Mouse (Mus musculus): ENCODE measurements around the gene Sp9.

DNA sequence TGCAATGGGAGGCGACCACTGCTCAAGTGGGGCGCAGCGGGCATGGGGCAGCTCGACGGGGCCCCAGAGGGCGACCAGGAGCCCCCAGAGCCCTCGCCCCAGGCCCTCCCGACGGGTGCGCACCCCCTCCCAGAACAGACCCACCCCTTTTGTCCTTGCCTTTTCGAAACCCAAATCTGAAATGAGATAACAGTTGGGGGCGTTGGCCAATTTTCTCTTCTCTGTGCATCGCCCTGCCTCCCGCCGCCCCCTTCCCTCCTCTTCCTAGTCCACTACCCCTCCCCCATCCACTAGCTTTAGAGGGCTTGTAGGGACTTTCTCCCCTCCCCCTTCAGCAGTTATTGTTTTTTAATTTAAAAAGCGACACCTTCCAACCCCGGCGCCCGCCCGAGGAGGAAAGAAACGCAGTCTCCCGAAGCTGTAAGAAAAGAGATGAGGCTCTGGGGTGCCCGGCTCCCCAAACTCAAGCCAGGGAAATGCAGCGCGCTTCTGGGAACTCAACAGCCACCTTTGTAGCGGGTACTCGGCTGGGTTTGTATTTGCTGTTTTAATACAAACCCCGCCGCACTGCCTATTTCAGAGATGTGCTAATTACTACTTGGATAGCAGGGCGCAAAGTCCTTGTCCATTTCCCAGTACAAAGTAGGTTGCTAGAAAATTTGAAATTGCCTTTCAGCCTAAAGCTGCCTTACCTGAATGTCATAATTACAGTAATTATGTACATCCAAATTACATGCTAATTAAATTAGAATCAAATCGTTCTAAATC is 7.7 kb downstream of the Sp9 start:
- no peak for TF ChIP-seq CTCF (IDR thresholded peaks at IDR 0.05; ENCODE audit: borderline replicate concordance, insufficient read depth, low read depth, low read length)
- TF ChIP-seq POLR2A (IDR thresholded peaks at IDR 0.05; ENCODE audit: borderline replicate concordance, insufficient read depth, low read length): no peak
